Mouse (Mus musculus) stomach, embryonic 16.5 days (tissue): ENCODE results near the gene Apbb2. TPM values are rescaled to one million over a fixed set of nuclear protein-coding genes. Genes with fewer than 3 reads are reported as not detected.

ENCODE experiments used
- ATAC-seq: fragments of 200-750 bp; cut with Nextera tagmentation; 2 replicates; pipeline ENCODE4 v1.8.0; 2017; ENCODE audit warnings: moderate number of reproducible peaks, moderate TSS enrichment; ENCODE audit not compliant: insufficient read depth, low FRiP score
- H3K27ac ChIP-seq: fragments of 300-500 bp; sonication (generic); 2 replicates; pipeline ENCODE4 v1.5.1; 2014; ENCODE audit warnings: low read length
- H3K27me3 ChIP-seq: fragments of 300-500 bp; sonication (generic); 2 replicates; pipeline ENCODE4 v1.6.1; 2014; ENCODE audit warnings: low read length, control low read depth, mixed read lengths; ENCODE audit not compliant: control insufficient read depth, insufficient read depth
- H3K36me3 ChIP-seq: fragments of 300-500 bp; sonication (generic); 2 replicates; pipeline ENCODE4 v1.6.1; 2014; ENCODE audit warnings: low read length; ENCODE audit not compliant: control insufficient read depth, insufficient read depth
- H3K4me1 ChIP-seq: fragments of 300-500 bp; sonication (generic); 2 replicates; pipeline ENCODE4 v1.6.1; 2014; ENCODE audit warnings: low read length, control low read depth, mixed read lengths; ENCODE audit not compliant: control insufficient read depth, insufficient read depth
- H3K4me2 ChIP-seq: fragments of 300-500 bp; sonication (generic); 2 replicates; pipeline ENCODE4 v1.6.1; 2014; ENCODE audit warnings: low read depth, low read length, mixed read lengths
- H3K4me3 ChIP-seq: fragments of 300-500 bp; sonication (generic); replicated peaks from 2 replicates; pipeline ENCODE4 v1.5.1; 2014; ENCODE audit warnings: mild to moderate bottlenecking, low read length
- H3K9ac ChIP-seq: fragments of 300-500 bp; sonication (generic); 2 replicates; pipeline ENCODE4 v1.6.1; 2014; ENCODE audit warnings: low read length
- H3K9me3 ChIP-seq: fragments of 300-500 bp; sonication (generic); replicated peaks from 2 replicates; pipeline ENCODE4 v1.6.1; 2016; ENCODE audit warnings: low read length, control low read depth; ENCODE audit not compliant: control insufficient read depth
- WGBS: fragments of 180-500 bp; shearing (Covaris S2); extraction: QIAGEN DNeasy Blood & Tissue Kit; methylation state at CpG from one replicate; pipeline ENCODE4 v1.1.7; 2014; 5-methylcytosine and 5-hydroxymethylcytosine counted together
- polyA plus RNA-seq: library from polyadenylated mRNA; unstranded; fragments of >200 nt; fragmentation: Nextera tagmentation; extraction: Ambion mirVana; gene quantifications from 2 replicates; pipeline ENCODE4 v1.2.1, GENCODE M21; 2015

Apbb2 gene
- polyA plus RNA-seq, 1 experiment from 2014 or later = 33.7 TPM

- H3K9me3 ChIP-seq = no peaks in the 10 kb centered on the region
- no peaks in the 10 kb centered on the region for H3K4me1 ChIP-seq
- WGBS = 66% methylated on average over 18 of the region's 18 CpGs
- no peak overlapping the region for H3K27ac ChIP-seq
- no peaks in the 10 kb centered on the region for H3K27me3 ChIP-seq
- no peak for ATAC-seq
- no peak overlapping the region for H3K4me3 ChIP-seq
- no peaks in the 10 kb centered on the region for H3K36me3 ChIP-seq
- H3K4me2 ChIP-seq = no peak overlapping the region
- no peak overlapping the region for H3K9ac ChIP-seq
These were observed 225.6 kb downstream of the Apbb2 start for GRCm38 (mm10) chr5:66392861-66393529.

- H3K9ac ChIP-seq = no peak overlapping the region
- no peak for ATAC-seq
- no peaks in the 10 kb centered on the region for H3K27me3 ChIP-seq
- H3K4me1 ChIP-seq = no peaks in the 10 kb centered on the region
- H3K36me3 ChIP-seq = no peaks in the 10 kb centered on the region
- H3K4me3 ChIP-seq = no peak overlapping the region
- WGBS = 79% methylated on average over 11 of the region's 11 CpGs
- H3K9me3 ChIP-seq = no peaks in the 10 kb centered on the region
- H3K27ac ChIP-seq = no peak overlapping the region
- H3K4me2 ChIP-seq = no peak overlapping the region
These were observed 226.8 kb downstream of the Apbb2 start for GRCm38 (mm10) chr5:66391771-66392170.

- no peaks in the 10 kb centered on the region for H3K9me3 ChIP-seq
- H3K9ac ChIP-seq = no peak overlapping the region
- ATAC-seq = no peak
- H3K27ac ChIP-seq = no peak overlapping the region
- no peaks in the 10 kb centered on the region for H3K27me3 ChIP-seq
- H3K4me1 ChIP-seq = no peaks in the 10 kb centered on the region
- H3K4me2 ChIP-seq = no peak overlapping the region
- no peaks in the 10 kb centered on the region for H3K36me3 ChIP-seq
- WGBS = 82% methylated on average over 5 of the region's 5 CpGs
- H3K4me3 ChIP-seq = no peak overlapping the region
These were observed 227.3 kb downstream of the Apbb2 start for GRCm38 (mm10) chr5:66391299-66391698.

DNA sequence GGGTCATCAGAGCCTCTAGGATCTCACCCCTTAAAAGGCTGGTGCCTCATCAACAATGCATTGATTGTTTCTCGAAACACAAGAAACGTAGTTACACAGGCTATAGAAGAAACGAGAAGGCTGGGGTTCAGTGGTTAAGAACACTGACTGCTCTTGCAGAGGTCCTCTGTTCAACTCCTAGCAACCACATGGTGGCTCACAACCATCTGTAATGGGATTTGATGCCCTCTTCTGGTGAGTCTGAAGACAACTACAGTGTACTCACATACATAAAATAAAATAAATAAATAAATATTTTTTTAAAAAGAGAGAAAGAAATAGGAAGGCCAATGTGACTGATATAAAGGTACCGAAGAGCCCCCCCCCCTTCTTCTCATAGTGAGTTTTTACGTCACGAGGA, 228.0 kb downstream of the Apbb2 start:
- Histone ChIP-seq H3K4me1 (no peaks in the 10 kb centered on the region), H3K9me3 (no peaks in the 10 kb centered on the region), H3K27ac (no peak overlapping the region), H3K36me3 (no peaks in the 10 kb centered on the region), H3K4me3 (no peak overlapping the region), H3K9ac (no peak overlapping the region), H3K4me2 (no peak overlapping the region), H3K27me3 (no peaks in the 10 kb centered on the region)
- no peak for ATAC-seq
- 89% methylated on average over 6 of the region's 6 CpGs for WGBS

DNA sequence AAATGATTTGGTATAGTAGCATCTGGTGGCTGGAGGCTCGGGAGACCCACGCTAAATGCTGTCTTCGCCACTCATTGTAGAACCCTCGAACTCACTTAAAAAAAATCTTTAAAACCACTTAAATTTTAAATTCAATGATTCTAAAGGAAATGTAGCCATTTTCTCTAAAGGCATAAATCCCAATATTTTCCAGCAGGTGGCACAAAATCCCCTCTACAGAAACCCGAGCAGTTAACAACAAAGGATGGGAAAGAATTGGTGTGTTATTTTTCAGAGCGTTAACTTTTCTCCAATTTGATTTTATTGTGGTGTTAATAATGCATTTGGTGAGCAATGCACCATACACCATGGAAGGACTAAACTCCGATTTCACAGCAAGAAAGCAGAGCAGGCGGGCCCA, 231.1 kb downstream of the Apbb2 start:
- no peak for ATAC-seq
- WGBS = 69% methylated on average over 8 of the region's 8 CpGs

GRCm38 (mm10) chr5:66385636-66386035, 232.9 kb downstream of the Apbb2 start:
- WGBS = 48% methylated on average over 3 of the region's 3 CpGs
- no peak overlapping the region for H3K4me2 ChIP-seq

More for the DNA sequence above, 231.1 kb downstream of the Apbb2 start:
- no peak overlapping the region for H3K27ac ChIP-seq
- no peaks in the 10 kb centered on the region for H3K27me3 ChIP-seq
- H3K4me1 ChIP-seq = no peaks in the 10 kb centered on the region
- no peaks in the 10 kb centered on the region for H3K9me3 ChIP-seq
- no peaks in the 10 kb centered on the region for H3K36me3 ChIP-seq
- H3K4me2 ChIP-seq = no peak overlapping the region
- H3K9ac ChIP-seq = no peak overlapping the region
- H3K4me3 ChIP-seq = no peak overlapping the region

GRCm38 (mm10) chr5:66384806-66385446, 233.7 kb downstream of the Apbb2 start:
- Histone ChIP-seq H3K36me3 (no peaks in the 10 kb centered on the region), H3K4me1 (no peaks in the 10 kb centered on the region), H3K4me3 (no peak overlapping the region), H3K4me2 (no peak overlapping the region), H3K27me3 (no peaks in the 10 kb centered on the region), H3K27ac (no peak overlapping the region), H3K9ac (no peak overlapping the region), H3K9me3 (no peaks in the 10 kb centered on the region)
- no peak for ATAC-seq
- 82% methylated on average over 6 of the region's 6 CpGs for WGBS

More at GRCm38 (mm10) chr5:66385636-66386035, 232.9 kb downstream of the Apbb2 start:
- no peaks in the 10 kb centered on the region for H3K9me3 ChIP-seq
- H3K4me3 ChIP-seq = no peak overlapping the region
- no peaks in the 10 kb centered on the region for H3K27me3 ChIP-seq
- no peak overlapping the region for H3K9ac ChIP-seq
- H3K4me1 ChIP-seq = no peaks in the 10 kb centered on the region
- ATAC-seq = no peak
- H3K36me3 ChIP-seq = no peaks in the 10 kb centered on the region
- no peak overlapping the region for H3K27ac ChIP-seq

GRCm38 (mm10) chr5:66384114-66384513, 234.5 kb downstream of the Apbb2 start:
- H3K4me1 ChIP-seq = no peaks in the 10 kb centered on the region
- no peaks in the 10 kb centered on the region for H3K9me3 ChIP-seq
- no peaks in the 10 kb centered on the region for H3K27me3 ChIP-seq
- H3K4me3 ChIP-seq = no peak overlapping the region
- H3K9ac ChIP-seq = no peak overlapping the region
- 64% methylated on average over 5 of the region's 5 CpGs for WGBS
- no peak overlapping the region for H3K27ac ChIP-seq
- H3K4me2 ChIP-seq = no peak overlapping the region
- H3K36me3 ChIP-seq = no peaks in the 10 kb centered on the region
- ATAC-seq = no peak; the same call in 1 of the 2 replicates

DNA sequence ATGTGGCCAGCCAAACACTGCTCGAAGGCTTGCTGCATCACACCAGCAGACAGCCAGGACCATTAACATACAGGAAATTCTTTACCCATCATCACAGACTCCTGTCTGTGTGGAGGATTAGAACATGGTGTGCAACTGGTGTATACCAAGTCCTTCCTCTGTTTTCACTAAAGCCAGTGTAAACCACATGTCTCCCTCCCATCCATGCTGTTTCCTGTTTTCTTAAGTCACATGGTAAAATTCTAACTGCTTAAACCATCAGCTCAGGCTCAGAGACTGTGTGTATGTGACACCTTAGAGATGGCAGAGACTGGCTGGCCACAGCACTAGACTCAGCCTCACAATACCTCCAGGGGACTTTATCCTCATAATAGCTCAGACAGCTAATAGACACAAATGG, 236.5 kb downstream of the Apbb2 start:
- ATAC-seq = no peak
- no peak overlapping the region for H3K4me2 ChIP-seq
- no peaks in the 10 kb centered on the region for H3K9me3 ChIP-seq
- H3K4me1 ChIP-seq = no peaks in the 10 kb centered on the region
- H3K4me3 ChIP-seq = no peak overlapping the region
- no peak overlapping the region for H3K9ac ChIP-seq
- WGBS = 68% methylated on average over 1 of the region's 1 CpGs
- H3K27ac ChIP-seq = no peak overlapping the region
- H3K27me3 ChIP-seq = no peaks in the 10 kb centered on the region
- H3K36me3 ChIP-seq = no peaks in the 10 kb centered on the region
